Mouse (Mus musculus) cortical plate, adult 2 months (tissue): Measurements from ENCODE around the gene Cyp2j5. TPM values are rescaled to one million over a fixed set of nuclear protein-coding genes. Genes with fewer than 3 reads are reported as not detected.
"Not testable (repeated sequence)": the region's sequence is repeated elsewhere in the genome, so short reads cannot be mapped to it uniquely, and the experiment has no call there.

ENCODE experiments used
- H3K27ac ChIP-seq: fragments of 200-500 bp; 2 replicates; pipeline ENCODE4 v1.5.1; 2012; ENCODE audit warnings: low read length, control low read depth, inconsistent platforms; ENCODE audit not compliant: insufficient read depth
- H3K4me1 ChIP-seq: fragments of 200-500 bp; 2 replicates; pipeline ENCODE4 v1.6.1; 2011; ENCODE audit warnings: low read length; ENCODE audit not compliant: control insufficient read depth, insufficient read depth
- H3K4me3 ChIP-seq: fragments of 200-500 bp; 2 replicates; pipeline ENCODE4 v1.5.1; 2011; ENCODE audit warnings: mild to moderate bottlenecking, low read length, control low read depth; ENCODE audit not compliant: insufficient read depth
- CTCF ChIP-seq: fragments of 200-500 bp; IDR thresholded peaks from 2 replicates; pipeline ENCODE4 v1.5.1; 2011; ENCODE audit warnings: mild to moderate bottlenecking, control low read depth, low read length; ENCODE audit not compliant: insufficient read depth; ENCODE audit errors: extremely low read depth
- POLR2A ChIP-seq: fragments of 200-500 bp; IDR thresholded peaks from 2 replicates; pipeline ENCODE4 v1.6.1; 2011; ENCODE audit warnings: mild to moderate bottlenecking, low read length, control low read depth; ENCODE audit not compliant: insufficient read depth; ENCODE audit errors: extremely low read depth
- polyA plus RNA-seq: library from polyadenylated mRNA; depleted of rRNA; stranded (reverse); fragments of >200 nt; gene quantifications from 2 replicates; pipeline ENCODE4 v1.2.3, GENCODE M21; 2012; rRNA removed

The Cyp2j5 gene
- polyA plus RNA-seq, 1 experiment = not detected

DNA sequence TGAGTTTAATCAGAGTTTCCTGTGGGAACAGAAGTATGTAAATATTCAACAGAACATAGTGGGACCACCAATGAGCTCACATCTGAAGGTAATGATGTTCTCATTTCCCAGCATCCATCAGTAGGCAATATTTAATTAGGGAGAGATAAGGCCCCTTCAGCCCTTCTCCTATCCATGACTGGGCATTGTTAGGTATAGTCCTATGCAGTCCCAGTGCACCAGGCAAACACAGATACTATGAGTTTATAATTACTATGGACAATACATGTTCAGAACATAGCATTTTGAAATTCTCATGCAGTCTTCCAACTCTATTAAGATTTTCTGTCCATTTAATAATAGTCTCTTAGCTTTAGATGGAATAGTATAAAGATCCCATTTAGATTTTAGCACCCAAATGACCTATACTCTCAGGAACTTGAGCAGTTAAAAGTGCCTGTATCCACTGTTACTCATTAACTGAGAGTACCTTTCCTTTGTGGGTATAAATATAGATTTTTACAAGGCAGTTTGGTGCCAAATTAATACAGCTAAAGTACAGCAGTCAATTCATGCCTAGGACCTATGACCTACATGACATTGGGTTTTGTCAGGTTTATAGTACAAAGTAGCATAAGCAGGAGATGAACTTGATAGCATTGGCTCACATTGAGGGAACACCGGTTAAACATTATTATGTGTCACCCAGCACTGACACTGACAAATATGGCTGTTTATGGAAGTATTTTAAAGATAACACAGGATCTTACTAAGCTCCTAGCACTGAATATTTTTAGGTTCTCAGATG, 907 bp upstream of the Cyp2j5 start:
- no peak overlapping the region for H3K4me3 ChIP-seq
- TF ChIP-seq CTCF (no peak), POLR2A (no peak)
- H3K27ac ChIP-seq = no peak overlapping the region

DNA sequence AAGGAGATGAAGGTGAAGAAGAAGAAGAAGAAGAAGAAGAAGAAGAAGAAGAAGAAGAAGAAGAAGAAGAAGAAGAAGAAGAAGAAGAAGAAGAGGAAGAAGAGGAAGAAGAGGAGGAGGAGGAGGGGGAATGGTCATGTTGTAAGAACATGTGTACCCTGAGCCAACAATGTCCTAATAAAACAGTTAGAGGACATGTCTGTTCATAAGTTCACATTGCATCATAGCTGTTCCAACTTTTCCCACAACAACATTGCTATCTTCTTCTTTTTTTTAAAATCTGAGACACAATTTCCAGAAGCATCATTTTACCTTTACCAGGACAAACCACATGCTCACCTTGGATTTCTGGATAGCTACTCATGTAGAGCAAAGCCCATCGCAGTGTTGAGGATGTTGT, 28.5 kb downstream of the Cyp2j5 start:
- Histone ChIP-seq H3K4me1 (no peaks in the 10 kb centered on the region), H3K4me3 (no peak overlapping the region), H3K27ac (no peak overlapping the region)
- TF ChIP-seq POLR2A (no peak), CTCF (no peak)

More for the DNA sequence above, 907 bp upstream of the Cyp2j5 start:
- no peaks in the 10 kb centered on the region for H3K4me1 ChIP-seq

DNA sequence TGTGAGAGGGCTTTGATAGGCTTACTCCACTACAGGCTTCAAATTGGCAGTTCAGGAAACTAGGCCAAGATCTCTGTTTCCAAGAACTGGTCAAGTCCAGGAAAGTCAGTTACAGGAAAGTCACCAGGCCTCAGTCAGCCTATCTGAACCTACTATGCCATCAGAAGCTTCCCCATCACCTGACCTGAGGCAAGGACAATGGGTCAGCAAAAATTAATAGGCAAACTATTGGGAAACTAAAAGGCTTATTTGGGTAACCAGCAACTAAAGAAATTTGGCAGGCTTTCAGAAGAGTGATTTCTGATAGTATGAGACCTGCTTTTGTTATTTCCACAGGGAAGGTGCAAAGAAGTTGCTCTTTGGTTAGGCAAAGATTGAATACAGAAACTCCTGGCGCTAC, 41.5 kb downstream of the Cyp2j5 start:
- no peak overlapping the region for H3K4me3 ChIP-seq

DNA sequence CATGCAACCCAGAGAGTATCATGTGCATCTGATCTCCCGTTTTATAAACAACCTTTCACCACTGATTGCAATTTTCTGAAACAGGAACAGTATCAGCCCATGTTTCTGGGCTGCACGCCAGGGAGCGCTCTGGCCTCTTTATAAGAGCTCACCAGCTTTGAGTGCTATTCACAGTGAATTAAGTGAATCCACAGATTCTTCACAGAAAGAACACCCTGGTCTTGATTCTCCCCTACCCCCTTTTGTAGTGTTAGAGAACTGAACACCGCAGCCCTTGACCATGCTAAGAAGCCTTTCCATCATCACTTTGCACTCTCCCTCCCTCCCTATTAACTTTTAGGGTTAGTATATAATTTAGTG, 72.2 kb downstream of the Cyp2j5 start:
- no peak overlapping the region; the same call in 1 of the 2 replicates for H3K4me3 ChIP-seq
- H3K4me1 ChIP-seq = no peaks in the 10 kb centered on the region; the same call in 1 of the 2 replicates
- no peak for TF ChIP-seq POLR2A
- TF ChIP-seq CTCF = no peak
- H3K27ac ChIP-seq = no peak overlapping the region

More for the DNA sequence above, 41.5 kb downstream of the Cyp2j5 start:
- Histone ChIP-seq H3K27ac (no peak overlapping the region), H3K4me1 (no peaks in the 10 kb centered on the region)
- no peak for TF ChIP-seq POLR2A
- TF ChIP-seq CTCF = no peak

DNA sequence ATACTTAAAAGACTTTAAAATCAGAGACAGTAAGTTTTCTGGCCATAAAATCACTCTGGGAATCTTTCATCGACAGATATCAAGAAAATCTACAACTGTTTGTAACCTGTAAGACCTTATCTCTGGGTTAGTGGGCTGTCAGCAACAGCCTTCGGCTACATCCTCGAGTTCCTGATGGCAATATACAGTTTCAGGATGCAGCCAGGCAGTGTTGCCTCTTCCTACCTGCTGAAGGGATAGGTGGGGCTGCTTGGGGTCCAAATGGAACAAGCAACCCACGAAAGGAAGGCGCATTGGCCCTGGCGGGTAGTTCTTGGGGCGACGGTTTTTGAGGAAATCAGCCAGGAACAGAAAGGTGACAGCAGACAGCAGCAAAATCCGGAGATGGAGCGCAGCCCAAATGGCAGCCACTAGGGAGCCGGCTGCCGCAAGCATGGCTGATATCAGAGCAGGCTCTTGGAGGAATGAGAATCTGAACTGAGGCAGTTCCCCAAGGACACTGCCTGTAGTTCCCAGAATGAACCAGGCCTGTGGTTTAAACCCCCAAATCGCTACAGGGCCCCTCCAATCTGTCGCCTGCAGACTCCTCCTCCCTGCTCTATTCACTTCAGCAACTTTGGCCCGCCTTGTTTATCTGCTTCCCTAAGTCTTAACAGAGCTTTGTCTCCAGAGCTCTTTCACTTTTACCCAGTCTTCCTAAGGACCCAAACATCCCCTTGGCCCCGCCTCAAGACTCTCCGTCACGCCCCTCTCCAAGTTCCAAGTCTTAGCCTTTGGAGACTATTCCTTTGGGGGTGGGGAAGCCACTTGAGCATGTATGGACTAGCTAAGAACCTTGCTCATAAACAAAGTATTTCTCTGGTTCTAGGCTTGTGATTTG, 72.8 kb downstream of the Cyp2j5 start, which contains the start of gene Cyp2j9:
TSS of gene Cyp2j9 (minus strand) at position 668 of the 880 bp plus-strand sequence.
- no peak for TF ChIP-seq POLR2A
- no peak for TF ChIP-seq CTCF
- H3K27ac ChIP-seq = peak within 1 kb of the TSS; percentile 55
- no peaks in the 10 kb centered on the region; the same call in 1 of the 2 replicates for H3K4me1 ChIP-seq
- H3K4me3 ChIP-seq = peak within 1 kb of the TSS; percentile 45

DNA sequence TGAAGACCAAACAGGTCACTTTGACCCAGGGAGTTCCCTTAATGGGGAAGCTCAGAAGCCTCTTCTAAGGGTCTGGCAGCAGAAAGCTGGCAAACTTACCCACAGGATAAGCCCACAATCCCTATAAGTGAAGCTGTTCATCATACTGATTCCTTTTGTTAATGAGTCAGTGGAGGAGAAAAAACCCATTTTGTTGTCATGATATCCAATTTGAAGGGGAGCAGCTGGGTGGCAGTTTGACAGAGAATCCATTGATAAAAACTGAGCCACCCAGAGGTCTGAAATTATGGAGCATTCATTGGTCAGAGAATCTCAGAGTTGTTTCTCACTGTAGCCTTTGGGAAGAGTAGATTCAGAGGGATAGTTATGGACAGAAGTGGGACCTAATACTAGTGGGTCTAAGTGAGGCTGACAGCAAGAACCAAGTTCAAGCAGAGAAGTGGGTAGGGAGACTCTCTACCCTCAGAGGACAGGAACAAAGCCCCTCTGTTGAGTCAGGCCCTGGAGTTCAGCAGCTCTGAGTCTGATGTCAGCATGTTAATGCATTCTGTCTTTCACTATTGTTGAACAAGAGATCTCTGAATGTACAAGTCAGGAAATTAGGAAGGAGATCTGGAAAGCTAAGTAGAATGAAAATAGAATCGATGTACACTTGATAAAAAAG, 82.4 kb downstream of the Cyp2j5 start:
- TF ChIP-seq CTCF (no peak), POLR2A (no peak)
- Histone ChIP-seq H3K4me1 (no peaks in the 10 kb centered on the region), H3K4me3 (no peak overlapping the region), H3K27ac (peak overlapping the region; percentile 81; the same call in 1 of the 2 replicates)

DNA sequence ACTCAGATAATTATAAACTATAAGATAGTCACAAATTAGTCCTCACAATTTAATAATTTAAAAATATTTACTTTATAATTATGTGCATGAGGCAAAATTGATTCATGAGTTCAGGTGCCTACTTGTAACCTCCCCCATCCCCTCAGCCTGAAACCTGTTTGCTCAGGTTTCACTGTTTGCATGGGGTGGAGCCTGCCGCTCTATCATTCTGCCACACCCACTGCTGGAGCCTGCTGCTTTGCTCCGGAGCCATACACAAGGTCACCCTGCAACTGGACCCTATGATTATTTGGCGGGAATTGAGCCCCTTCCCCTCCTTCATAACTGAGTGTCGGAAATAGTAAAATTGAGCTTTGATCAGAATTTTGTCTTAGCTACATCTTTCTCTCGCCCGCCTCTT, 83.6 kb downstream of the Cyp2j5 start:
- not testable (repeated sequence) for H3K27ac ChIP-seq, H3K4me3 ChIP-seq, H3K4me1 ChIP-seq

Other genes with a start within 250 kb of the Cyp2j5 start
- gene Cyp2j8, start 156.8 kb downstream of the Cyp2j5 start, polyA plus RNA-seq = 0.23 and 0.25 TPM in 2 replicates
- 14.3 and 14.5 TPM in 2 replicates for gene Cyp2j6, start 110.5 kb downstream of the Cyp2j5 start, polyA plus RNA-seq
- 36.5 and 37.6 TPM in 2 replicates for gene Cyp2j9, start 72.6 kb downstream of the Cyp2j5 start, polyA plus RNA-seq
- gene Gm12695, start 121.0 kb upstream of the Cyp2j5 start, polyA plus RNA-seq = not detected in 2 replicates